Mouse (Mus musculus) frontal cortex, postnatal 25 days (tissue): ENCODE measurements around the gene Rusc2.

Source experiments
- DNase-seq, 2 experiments: peaks; one replicate each; pipeline ENCODE4 v3.0.0; 2022; ENCODE audit warnings: low spot score in 2 of 2

Rusc2 gene

DNA sequence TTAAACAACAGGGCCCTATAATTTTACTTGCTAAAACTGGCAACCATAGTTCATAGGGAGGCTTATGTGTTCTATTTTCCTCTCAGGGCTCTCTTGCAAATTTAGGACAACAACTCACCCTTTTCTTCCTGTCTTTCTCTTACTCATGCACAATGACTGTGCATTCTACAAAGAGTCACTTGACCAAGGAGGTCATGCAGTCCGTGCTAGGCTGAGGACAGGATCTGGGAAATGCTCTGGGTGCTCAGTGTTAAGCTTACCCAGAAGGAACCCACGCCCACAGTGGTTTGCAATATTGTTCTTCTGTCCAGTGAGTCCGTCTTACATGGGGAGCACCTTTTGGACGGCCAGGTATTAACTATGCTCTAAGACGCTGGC lies 2.3 kb downstream of the Rusc2 start:
- DNase-seq: no peak

- DNase-seq: no peak
Measured at GRCm38 (mm10) chr4:43384541-43384940, 2.8 kb downstream of the Rusc2 start.

DNA sequence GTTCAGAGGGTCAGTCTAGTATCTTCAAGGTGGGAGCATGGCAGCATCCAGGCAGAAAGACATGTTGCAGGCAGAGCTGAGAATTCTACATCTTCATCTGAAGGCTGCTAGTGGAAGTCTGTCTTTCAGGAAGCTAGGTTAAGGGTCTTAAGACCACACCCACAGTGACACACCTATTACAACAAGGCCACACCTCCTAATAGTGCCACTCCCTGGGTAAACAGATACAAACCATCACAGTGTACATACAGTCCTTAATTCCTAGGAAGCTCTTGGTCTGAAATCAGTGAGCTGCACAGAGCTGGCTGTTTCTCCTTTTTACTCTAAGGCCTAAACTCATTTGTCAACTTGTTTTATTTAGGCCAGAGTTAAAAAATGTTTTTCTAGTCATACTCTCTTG lies 5.2 kb downstream of the Rusc2 start:
- no peak for DNase-seq

- DNase-seq: no peak
Measured at GRCm38 (mm10) chr4:43389390-43389789, 7.6 kb downstream of the Rusc2 start.

DNA sequence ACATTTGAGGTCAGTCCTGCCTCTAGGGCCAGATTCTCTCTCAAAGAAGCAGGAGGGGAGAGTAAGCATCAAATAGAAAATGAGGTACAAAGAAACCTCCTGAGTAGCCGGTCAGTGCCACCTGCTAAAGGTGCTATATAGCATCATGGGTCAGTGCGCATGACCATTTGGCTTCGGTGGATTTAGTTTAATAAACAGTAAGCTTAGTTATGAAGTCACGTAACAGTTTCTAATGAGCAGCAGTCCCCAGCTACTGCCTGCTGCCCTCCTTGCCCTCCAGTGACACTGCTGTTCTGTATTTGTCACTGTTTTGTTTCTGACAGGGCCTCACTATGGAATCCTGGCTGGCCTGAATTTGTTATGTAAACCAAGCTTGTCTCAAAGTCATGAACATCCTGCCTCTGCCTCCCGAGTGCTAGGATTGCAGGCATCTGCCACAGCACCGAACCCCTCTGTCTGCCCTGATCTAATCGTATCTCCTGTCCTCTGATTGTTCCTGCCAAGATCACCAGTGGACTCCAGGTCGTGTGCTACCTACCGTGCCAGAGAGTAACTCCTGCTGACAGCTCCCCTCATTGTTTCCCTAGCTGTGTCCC lies 8.2 kb downstream of the Rusc2 start:
- no peak for DNase-seq

- no peak for DNase-seq
Measured at GRCm38 (mm10) chr4:43391521-43392050, 9.8 kb downstream of the Rusc2 start.

DNA sequence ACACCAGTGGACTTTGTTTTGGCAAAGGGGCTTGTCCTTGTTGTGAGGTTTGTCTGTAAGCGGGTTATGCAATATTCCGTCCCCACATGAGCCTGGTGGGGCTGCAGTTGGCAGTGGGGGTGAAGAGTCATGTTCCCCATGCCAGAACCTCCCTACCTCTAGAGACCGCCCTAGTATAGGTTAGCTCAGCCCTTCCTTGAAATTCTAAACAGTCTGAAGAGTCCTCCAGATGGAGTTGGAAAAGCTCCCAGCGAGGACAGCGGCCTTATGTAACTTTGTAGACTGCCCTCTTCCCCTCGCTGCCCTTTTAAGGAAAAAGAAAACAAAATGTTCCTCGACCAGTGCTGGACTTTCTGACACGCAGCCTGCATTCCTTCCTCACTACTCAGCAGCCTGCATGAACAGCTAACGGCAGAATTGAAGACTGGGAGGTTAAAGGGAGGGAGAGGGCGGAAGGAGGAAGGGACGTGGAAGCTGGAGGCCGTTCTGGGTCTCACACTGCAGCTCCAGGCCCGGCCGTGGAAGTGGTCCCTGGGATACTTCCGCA lies 12.6 kb downstream of the Rusc2 start:
- no peak for DNase-seq

DNA sequence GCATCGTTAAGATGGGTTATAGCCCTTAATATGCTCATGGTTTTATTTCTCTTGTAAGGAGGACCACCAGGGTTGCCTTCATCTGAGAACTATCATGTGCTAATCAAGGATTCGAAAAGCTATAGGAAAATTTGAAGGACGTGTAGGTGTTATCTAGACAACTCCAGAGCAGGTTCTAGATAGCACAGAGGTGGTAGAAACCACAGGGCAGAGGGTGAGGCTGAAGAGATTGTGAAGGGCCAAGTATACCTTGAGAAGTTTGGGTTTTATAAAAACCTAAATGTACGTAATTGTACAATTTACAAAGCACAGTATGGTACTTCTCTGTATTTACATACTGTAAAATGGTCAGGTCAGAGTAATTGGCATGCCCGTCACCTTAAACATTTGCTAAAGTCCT lies 13.4 kb downstream of the Rusc2 start:
- no peak for DNase-seq

DNA sequence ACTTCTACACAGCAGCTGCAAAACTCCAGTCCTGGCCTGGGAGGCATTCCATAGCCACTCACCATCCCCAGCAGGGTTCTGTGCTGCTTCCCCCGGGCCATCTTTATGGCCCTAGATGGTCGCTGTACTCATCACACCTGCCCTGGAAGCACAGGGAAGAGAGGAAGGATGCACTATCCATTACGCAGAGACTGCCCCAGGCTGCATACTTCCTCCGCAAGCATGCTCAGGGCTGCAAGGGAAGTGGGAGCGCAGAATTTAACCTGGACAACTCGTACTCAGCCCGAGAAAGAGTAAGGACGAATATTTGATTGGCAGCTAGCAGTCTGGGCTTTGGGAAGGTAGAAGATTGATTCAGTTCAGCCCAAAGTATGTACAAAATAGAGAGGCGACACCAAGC lies 14.1 kb downstream of the Rusc2 start:
- no peak for DNase-seq

DNA sequence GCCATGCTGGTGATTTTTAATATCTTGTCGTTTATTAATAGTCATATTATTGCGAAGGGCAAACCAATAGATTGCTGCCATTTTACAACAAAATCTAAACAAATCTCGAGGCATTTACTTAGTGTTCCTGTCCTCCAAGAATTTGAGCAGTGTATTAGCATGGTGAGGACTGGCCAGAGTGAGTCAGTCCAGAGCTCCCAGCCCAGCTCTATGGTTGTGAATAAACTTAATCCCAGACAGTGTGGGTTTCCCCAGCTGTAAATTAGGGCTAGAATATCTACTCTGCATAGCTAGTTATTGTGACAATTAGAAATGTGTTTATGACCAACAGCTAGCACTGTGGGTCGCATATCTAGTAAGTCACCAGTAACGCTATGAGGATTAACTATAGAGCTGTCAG lies 14.6 kb downstream of the Rusc2 start:
- DNase-seq: no peak

DNA sequence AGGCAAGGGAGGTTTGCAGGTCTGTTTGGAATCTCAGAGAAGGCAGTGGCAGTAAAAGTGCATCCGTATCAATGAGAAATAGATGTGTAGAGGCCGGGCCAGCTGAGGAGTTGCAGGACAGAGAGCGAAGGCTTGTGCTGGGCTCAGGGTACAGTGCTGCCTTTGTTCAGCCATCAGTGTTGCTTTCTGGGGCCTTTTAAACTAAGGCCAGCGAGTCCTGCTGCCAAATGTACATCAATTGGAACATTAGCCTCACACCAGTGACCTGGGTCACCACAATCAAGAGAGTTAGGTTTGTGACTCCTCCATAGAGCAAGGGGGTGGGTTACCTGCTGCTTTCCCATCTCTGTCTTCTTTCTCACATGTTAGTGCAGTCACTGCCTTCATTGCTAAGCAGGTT lies 16.2 kb downstream of the Rusc2 start:
- no peak for DNase-seq

DNA sequence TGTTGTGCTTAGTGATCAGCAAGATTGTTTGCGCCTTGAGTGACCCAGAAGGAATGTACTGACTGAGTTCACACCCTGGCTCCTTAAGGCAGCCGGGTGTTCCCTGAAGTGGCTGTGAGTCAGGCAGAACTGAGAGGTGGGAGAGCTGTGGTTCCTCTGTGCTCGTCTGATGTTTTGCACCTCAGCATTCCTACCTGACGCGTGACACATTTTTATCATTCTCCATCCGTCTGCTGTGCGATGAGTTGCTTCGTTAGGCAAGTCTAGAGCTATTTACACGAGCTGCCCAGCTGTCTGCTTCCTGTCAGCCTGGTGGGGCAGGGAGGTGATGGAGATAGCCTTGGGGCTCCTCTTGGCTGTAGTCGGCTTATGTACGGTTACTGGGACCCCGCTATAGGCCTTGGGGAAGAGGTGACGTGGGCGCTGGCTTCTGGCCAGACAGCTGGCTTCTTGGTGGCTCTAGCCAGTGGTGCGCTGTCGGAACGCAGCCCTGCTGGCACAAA lies 17.1 kb downstream of the Rusc2 start:
- DNase-seq: no peak

DNA sequence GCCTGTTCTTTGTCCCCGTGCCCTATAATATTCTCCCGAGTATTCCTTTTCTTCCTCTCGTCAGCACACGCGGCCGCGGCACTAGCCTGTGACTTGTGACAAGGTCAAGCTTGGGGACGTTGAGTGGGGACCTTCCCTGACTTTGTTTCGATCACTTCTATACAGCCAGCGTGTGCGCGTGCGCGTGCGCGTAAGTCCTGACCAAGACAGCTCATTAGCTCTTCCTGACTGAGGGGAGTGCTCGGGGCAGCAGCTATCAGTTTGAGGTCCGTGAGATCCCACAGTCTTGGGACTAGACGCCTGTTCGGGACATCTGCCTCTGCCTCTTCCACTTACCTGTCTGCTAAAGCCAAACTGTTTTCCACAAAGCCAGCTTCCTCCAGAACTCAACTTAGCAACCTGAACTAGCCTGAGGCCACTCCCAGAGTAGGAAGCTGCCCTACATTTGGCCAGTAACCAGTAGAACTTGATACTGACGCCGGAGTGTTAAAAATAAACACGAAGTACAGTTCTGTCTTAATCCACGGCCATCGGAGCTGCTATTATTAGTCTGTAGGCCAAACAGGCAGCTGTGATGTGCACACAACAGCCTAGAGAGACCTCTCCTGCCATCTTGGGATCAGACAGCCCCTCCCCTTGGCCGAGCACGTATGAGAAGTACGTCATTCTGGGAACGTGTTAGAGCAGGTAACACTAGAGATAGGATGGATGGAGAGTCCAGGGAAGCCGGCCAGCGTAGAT lies 17.8 kb downstream of the Rusc2 start:
- DNase-seq: no peak

GRCm38 (mm10) chr4:43400976-43401375 lies 19.2 kb downstream of the Rusc2 start:
- no peak for DNase-seq

- DNase-seq: no peak
Measured at GRCm38 (mm10) chr4:43401486-43401885, 19.7 kb downstream of the Rusc2 start.

- DNase-seq: no peak
Measured at GRCm38 (mm10) chr4:43402212-43402611, 20.4 kb downstream of the Rusc2 start.

- DNase-seq: no peak
Measured at GRCm38 (mm10) chr4:43404697-43405096, 22.9 kb downstream of the Rusc2 start.

DNA sequence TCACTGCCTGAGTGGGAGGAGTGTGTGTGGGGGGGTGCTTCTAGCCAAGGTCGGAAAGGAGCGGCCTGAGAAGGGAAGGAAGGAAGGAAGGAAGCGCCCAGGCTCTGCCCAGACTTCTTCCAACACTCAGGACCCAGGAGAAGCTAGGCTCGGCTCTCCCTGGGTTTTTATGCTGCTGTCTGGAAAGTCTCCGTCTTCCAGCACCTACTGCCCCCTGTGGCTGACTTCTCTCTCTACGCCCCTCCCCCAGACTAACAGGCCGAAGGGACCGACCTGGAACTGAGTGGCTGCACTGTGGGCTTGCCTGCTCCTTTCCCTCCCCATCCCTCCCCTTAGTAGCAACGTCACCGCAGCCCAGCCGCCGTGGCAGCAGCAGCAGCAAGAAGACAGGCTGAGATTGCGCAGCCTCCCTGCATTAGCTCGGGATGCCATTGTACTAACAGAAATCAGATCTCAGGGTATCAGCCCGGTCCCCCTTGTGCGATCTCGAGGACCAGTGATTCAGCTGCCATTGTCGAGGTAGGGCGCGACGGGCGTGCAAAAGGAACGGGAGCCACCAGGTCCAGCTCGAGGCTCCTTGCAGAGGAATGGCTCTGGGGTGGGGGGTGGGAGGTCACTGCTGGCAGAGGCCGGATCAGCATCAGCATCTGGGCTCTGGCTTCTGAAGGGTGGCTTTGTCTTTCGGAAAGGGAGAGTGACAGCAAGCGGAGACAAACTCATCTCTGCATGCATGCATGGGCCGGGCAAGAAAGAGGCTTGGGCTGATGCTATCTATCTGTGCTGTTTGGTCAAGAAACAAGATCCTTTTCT lies 24.6 kb downstream of the Rusc2 start:
- DNase-seq: peak in 1 of 2 experiments; percentile 61

GRCm38 (mm10) chr4:43407071-43407920 lies 25.5 kb downstream of the Rusc2 start:
- DNase-seq: no peak

- DNase-seq: no peak
Measured at GRCm38 (mm10) chr4:43414761-43415160, 33.0 kb downstream of the Rusc2 start.
